Mouse (Mus musculus) hindbrain, embryonic 14.5 days (tissue): Measurements from ENCODE around the gene Gigyf1. TPM values are rescaled to one million over a fixed set of nuclear protein-coding genes. Genes with fewer than 3 reads are reported as not detected.
A peak's percentile ranks its signal among the peaks of the same experiment; 100 is the strongest.

ENCODE experiments used
- ATAC-seq: fragments of 200-750 bp; cut with Nextera tagmentation; 2 replicates; pipeline ENCODE4 v1.8.0; 2017; ENCODE audit warnings: moderate number of reproducible peaks, mild to moderate bottlenecking, moderate TSS enrichment, moderate library complexity; ENCODE audit not compliant: low FRiP score
- DNase-seq: peaks from one replicate; pipeline ENCODE4 v3.0.0-alpha.2; 2015; ENCODE audit warnings: low spot score
- H3K27ac ChIP-seq: fragments of 300-500 bp; sonication (generic); 2 replicates; pipeline ENCODE4 v1.5.1; 2014; ENCODE audit warnings: mild to moderate bottlenecking, moderate library complexity
- H3K27me3 ChIP-seq: fragments of 300-500 bp; sonication (generic); 2 replicates; pipeline ENCODE4 v1.6.1; 2014; ENCODE audit warnings: mild to moderate bottlenecking, low read length, mixed read lengths; ENCODE audit not compliant: control insufficient read depth, insufficient read depth
- H3K36me3 ChIP-seq: fragments of 300-500 bp; sonication (generic); replicated peaks from 2 replicates; pipeline ENCODE4 v1.6.1; 2014; ENCODE audit not compliant: control insufficient read depth, insufficient read depth
- H3K4me1 ChIP-seq: fragments of 300-500 bp; sonication (generic); replicated peaks from 2 replicates; pipeline ENCODE4 v1.6.1; 2014; ENCODE audit warnings: antibody characterized with exemption, low read length, mixed read lengths; ENCODE audit not compliant: control insufficient read depth, insufficient read depth
- H3K4me2 ChIP-seq: fragments of 300-500 bp; sonication (generic); replicated peaks from 2 replicates; pipeline ENCODE4 v1.6.1; 2014; ENCODE audit warnings: mild to moderate bottlenecking, moderate library complexity
- H3K4me3 ChIP-seq: fragments of 300-500 bp; sonication (generic); replicated peaks from 2 replicates; pipeline ENCODE4 v1.5.1; 2014; ENCODE audit warnings: mild to moderate bottlenecking, low read length
- H3K9ac ChIP-seq: fragments of 300-500 bp; sonication (generic); 2 replicates; pipeline ENCODE4 v1.6.1; 2014
- H3K9me3 ChIP-seq: fragments of 300-500 bp; sonication (generic); 2 replicates; pipeline ENCODE4 v1.6.1; 2016; ENCODE audit warnings: low read length; ENCODE audit not compliant: control insufficient read depth
- WGBS: fragments of 180-500 bp; shearing (Covaris S2); extraction: QIAGEN DNeasy Blood & Tissue Kit; methylation state at CpG from one replicate; pipeline ENCODE4 v1.1.7; 2014; 5-methylcytosine and 5-hydroxymethylcytosine counted together
- microRNA-seq: library from miRNA; unstranded; fragments of <30 nt; microRNA quantifications from one replicate; pipeline ENCODE4, GENCODE M21; 2016
- polyA plus RNA-seq: library from polyadenylated mRNA; unstranded; fragments of >200 nt; fragmentation: Nextera tagmentation; extraction: Ambion mirVana; gene quantifications from 2 replicates; pipeline ENCODE4 v1.2.1, GENCODE M21; 2014

Gene Gigyf1
- polyA plus RNA-seq, 1 experiment from 2014 or later, result 16.0 TPM

- H3K4me2 ChIP-seq, result no peak overlapping the region
- H3K9ac ChIP-seq, result no peak overlapping the region
- 80% methylated on average over 17 of the region's 17 CpGs for WGBS
- H3K27ac ChIP-seq, result no peak overlapping the region
- H3K9me3 ChIP-seq, result no peaks in the 10 kb centered on the region
- DNase-seq (no peak), ATAC-seq (no peak)
- H3K27me3 ChIP-seq, result no peaks in the 10 kb centered on the region
- no peaks in the 10 kb centered on the region for H3K4me1 ChIP-seq
- H3K36me3 ChIP-seq, result peaks cover 14% of the 10 kb centered on the region
- no peak overlapping the region for H3K4me3 ChIP-seq
These were observed 52.6 kb downstream of the Gigyf1 start for GRCm38 (mm10) chr5:137570691-137571586.

- H3K4me1 ChIP-seq, result no peaks in the 10 kb centered on the region
- peak overlapping the region; percentile 46 for H3K9ac ChIP-seq
- ATAC-seq (no peak), DNase-seq (no peak)
- no peaks in the 10 kb centered on the region for H3K36me3 ChIP-seq
- H3K27me3 ChIP-seq, result no peaks in the 10 kb centered on the region
- no peak overlapping the region for H3K27ac ChIP-seq
- 9% methylated on average over 27 of the region's 27 CpGs for WGBS
- no peaks in the 10 kb centered on the region for H3K9me3 ChIP-seq
- peak overlapping the region; percentile 17; the same call in 1 of the 2 replicates for H3K4me3 ChIP-seq
- H3K4me2 ChIP-seq, result peak overlapping the region; percentile 45
These were observed 56.1 kb downstream of the Gigyf1 start for GRCm38 (mm10) chr5:137574470-137574901.

Small RNAs within 50 kb of the gene (microRNA-seq; reads per million reads assigned to microRNA genes)
- gene Mir6418, result 1.5 reads per million

Other genes with a start within 250 kb of the Gigyf1 start
- 56.7 and 68.4 TPM in 2 replicates for gene Ache, start 231.0 kb upstream of the Gigyf1 start, polyA plus RNA-seq
- gene Ufsp1, start 223.9 kb upstream of the Gigyf1 start, polyA plus RNA-seq, result 22.3 and 22.6 TPM in 2 replicates
- gene Srrt, start 210.9 kb upstream of the Gigyf1 start, polyA plus RNA-seq, result 75.0 and 81.0 TPM in 2 replicates
- gene Trip6, start 204.1 kb upstream of the Gigyf1 start, polyA plus RNA-seq, result 11.1 and 12.2 TPM in 2 replicates
- gene Slc12a9, start 185.0 kb upstream of the Gigyf1 start, polyA plus RNA-seq, result 14.9 and 17.6 TPM in 2 replicates
- gene Ephb4, start 168.4 kb upstream of the Gigyf1 start, polyA plus RNA-seq, result 8.7 and 9.0 TPM in 2 replicates
- 0.14 and 0.17 TPM in 2 replicates for gene Zan, start 41.5 kb upstream of the Gigyf1 start, polyA plus RNA-seq
- 78.4 and 87.3 TPM in 2 replicates for gene Pop7, start 16.0 kb upstream of the Gigyf1 start, polyA plus RNA-seq
- gene Epo, start 14.7 kb downstream of the Gigyf1 start, polyA plus RNA-seq, result not detected in 2 replicates
- 593 and 621 TPM in 2 replicates for gene Gnb2, start 15.0 kb downstream of the Gigyf1 start, polyA plus RNA-seq
- 195 and 204 TPM in 2 replicates for gene Actl6b, start 35.0 kb downstream of the Gigyf1 start, polyA plus RNA-seq
- 5.3 and 5.6 TPM in 2 replicates for gene Tfr2, start 51.3 kb downstream of the Gigyf1 start, polyA plus RNA-seq
- gene Mospd3, start 82.5 kb downstream of the Gigyf1 start, polyA plus RNA-seq, result 81.7 and 85.4 TPM in 2 replicates
- gene Pcolce, start 95.2 kb downstream of the Gigyf1 start, polyA plus RNA-seq, result 23.9 and 28.5 TPM in 2 replicates
- 0.12 TPM in 1 of 2 replicates, not detected in the other for gene Fbxo24, start 110.5 kb downstream of the Gigyf1 start, polyA plus RNA-seq
- gene Lrch4, start 110.6 kb downstream of the Gigyf1 start, polyA plus RNA-seq, result 19.0 and 23.4 TPM in 2 replicates
- 5.3 and 6.5 TPM in 2 replicates for gene Gm20605, start 110.6 kb downstream of the Gigyf1 start, polyA plus RNA-seq
- gene Sap25, start 122.8 kb downstream of the Gigyf1 start, polyA plus RNA-seq, result 4.9 and 5.8 TPM in 2 replicates
- 0.15 TPM in 1 of 2 replicates, not detected in the other for gene Irs3, start 127.2 kb downstream of the Gigyf1 start, polyA plus RNA-seq
- 11.8 and 12.2 TPM in 2 replicates for gene Agfg2, start 166.2 kb downstream of the Gigyf1 start, polyA plus RNA-seq
- gene Nyap1, start 223.1 kb downstream of the Gigyf1 start, polyA plus RNA-seq, result 14.2 and 18.8 TPM in 2 replicates
- 67.6 and 72.8 TPM in 2 replicates for gene Tsc22d4, start 227.2 kb downstream of the Gigyf1 start, polyA plus RNA-seq